Mouse (Mus musculus): ENCODE results near the gene Meltf. TPM values are rescaled to one million over a fixed set of nuclear protein-coding genes. Genes with fewer than 3 reads are reported as not detected.
"Not testable (repeated sequence)": the region's sequence is repeated elsewhere in the genome, so short reads cannot be mapped to it uniquely, and the experiment has no call there.

The Meltf gene
- polyA plus RNA-seq, 1 experiment from 2014 or later: 4.8 TPM

- 5% methylated on average over 36 of the region's 36 CpGs for WGBS
- peak overlapping the region; percentile 55 for H3K9ac ChIP-seq (ENCODE audit: low read length)
- no peaks in the 10 kb centered on the region for H3K9me3 ChIP-seq (replicated peaks; ENCODE audit: control insufficient read depth, low read length)
- H3K4me1 ChIP-seq (ENCODE audit: control insufficient read depth, insufficient read depth, low read length): peaks cover 19% of the 10 kb centered on the region
- H3K27me3 ChIP-seq (ENCODE audit: control insufficient read depth, insufficient read depth, low read length): peaks cover 26% of the 10 kb centered on the region; the same call in 1 of the 2 replicates
- peak overlapping the region; percentile 29 for H3K4me3 ChIP-seq (replicated peaks; ENCODE audit: low read length)
- no peak for ATAC-seq (ENCODE audit: insufficient read depth, low FRiP score)
- H3K36me3 ChIP-seq (ENCODE audit: control insufficient read depth, insufficient read depth, low read length): no peaks in the 10 kb centered on the region
- no peak overlapping the region for H3K27ac ChIP-seq (ENCODE audit: low read length)
- peak overlapping the region; percentile 44 for H3K4me2 ChIP-seq (ENCODE audit: low read depth, low read length)
Observed at GRCm38 (mm10) chr16:31935091-31935979, 56.7 kb downstream of the Meltf start.

- H3K4me3 ChIP-seq (replicated peaks; ENCODE audit: low read length): no peak overlapping the region
- no peaks in the 10 kb centered on the region for H3K9me3 ChIP-seq (replicated peaks; ENCODE audit: control insufficient read depth, low read length)
- 81% methylated on average over 4 of the region's 4 CpGs for WGBS
- peaks cover 26% of the 10 kb centered on the region; the same call in 1 of the 2 replicates for H3K27me3 ChIP-seq (ENCODE audit: control insufficient read depth, insufficient read depth, low read length)
- H3K4me2 ChIP-seq (ENCODE audit: low read depth, low read length): no peak overlapping the region
- H3K9ac ChIP-seq (ENCODE audit: low read length): no peak overlapping the region
- H3K4me1 ChIP-seq (ENCODE audit: control insufficient read depth, insufficient read depth, low read length): peaks cover 19% of the 10 kb centered on the region
- no peaks in the 10 kb centered on the region for H3K36me3 ChIP-seq (ENCODE audit: control insufficient read depth, insufficient read depth, low read length)
- no peak overlapping the region for H3K27ac ChIP-seq (ENCODE audit: low read length)
- ATAC-seq (ENCODE audit: insufficient read depth, low FRiP score): no peak
Observed at GRCm38 (mm10) chr16:31936568-31936967, 58.0 kb downstream of the Meltf start.

GRCm38 (mm10) chr16:31938856-31939255 lies 60.2 kb downstream of the Meltf start:
- no peak for ATAC-seq (ENCODE audit: insufficient read depth, low FRiP score)

GRCm38 (mm10) chr16:31940586-31940985 lies 62.0 kb downstream of the Meltf start:
- Histone ChIP-seq H3K9ac (ENCODE audit: low read length) (no peak overlapping the region), H3K27me3 (ENCODE audit: control insufficient read depth, insufficient read depth, low read length) (peaks cover 7% of the 10 kb centered on the region; the same call in 1 of the 2 replicates), H3K4me1 (ENCODE audit: control insufficient read depth, insufficient read depth, low read length) (peaks cover 4% of the 10 kb centered on the region; the same call in 1 of the 2 replicates), H3K36me3 (ENCODE audit: control insufficient read depth, insufficient read depth, low read length) (no peaks in the 10 kb centered on the region), H3K27ac (ENCODE audit: low read length) (no peak overlapping the region), H3K9me3 (replicated peaks; ENCODE audit: control insufficient read depth, low read length) (no peaks in the 10 kb centered on the region), H3K4me3 (replicated peaks; ENCODE audit: low read length) (no peak overlapping the region), H3K4me2 (ENCODE audit: low read depth, low read length) (no peak overlapping the region)
- no peak for ATAC-seq (ENCODE audit: insufficient read depth, low FRiP score)
- WGBS: 84% methylated on average over 2 of the region's 2 CpGs

More at GRCm38 (mm10) chr16:31938856-31939255, 60.2 kb downstream of the Meltf start:
- Histone ChIP-seq H3K4me3 (replicated peaks; ENCODE audit: low read length) (no peak overlapping the region), H3K36me3 (ENCODE audit: control insufficient read depth, insufficient read depth, low read length) (no peaks in the 10 kb centered on the region), H3K27ac (ENCODE audit: low read length) (no peak overlapping the region), H3K9ac (ENCODE audit: low read length) (no peak overlapping the region), H3K27me3 (ENCODE audit: control insufficient read depth, insufficient read depth, low read length) (peaks cover 24% of the 10 kb centered on the region; the same call in 1 of the 2 replicates), H3K4me2 (ENCODE audit: low read depth, low read length) (no peak overlapping the region), H3K4me1 (ENCODE audit: control insufficient read depth, insufficient read depth, low read length) (peaks cover 13% of the 10 kb centered on the region), H3K9me3 (replicated peaks; ENCODE audit: control insufficient read depth, low read length) (no peaks in the 10 kb centered on the region)
- 65% methylated on average over 6 of the region's 6 CpGs for WGBS

GRCm38 (mm10) chr16:31943980-31944379 lies 65.4 kb downstream of the Meltf start:
- Histone ChIP-seq H3K36me3 (ENCODE audit: control insufficient read depth, insufficient read depth, low read length) (no peaks in the 10 kb centered on the region), H3K4me1 (ENCODE audit: control insufficient read depth, insufficient read depth, low read length) (peaks cover 20% of the 10 kb centered on the region), H3K4me2 (ENCODE audit: low read depth, low read length) (no peak overlapping the region), H3K9me3 (replicated peaks; ENCODE audit: control insufficient read depth, low read length) (no peaks in the 10 kb centered on the region), H3K27ac (ENCODE audit: low read length) (no peak overlapping the region), H3K27me3 (ENCODE audit: control insufficient read depth, insufficient read depth, low read length) (no peaks in the 10 kb centered on the region), H3K9ac (ENCODE audit: low read length) (no peak overlapping the region), H3K4me3 (replicated peaks; ENCODE audit: low read length) (no peak overlapping the region)
- ATAC-seq (ENCODE audit: insufficient read depth, low FRiP score): no peak
- WGBS: 3% methylated on average over 10 of the region's 10 CpGs

GRCm38 (mm10) chr16:31944698-31945255 lies 66.2 kb downstream of the Meltf start:
- Histone ChIP-seq H3K36me3 (ENCODE audit: control insufficient read depth, insufficient read depth, low read length) (no peaks in the 10 kb centered on the region), H3K27me3 (ENCODE audit: control insufficient read depth, insufficient read depth, low read length) (no peaks in the 10 kb centered on the region), H3K4me2 (ENCODE audit: low read depth, low read length) (no peak overlapping the region), H3K4me1 (ENCODE audit: control insufficient read depth, insufficient read depth, low read length) (peaks cover 28% of the 10 kb centered on the region), H3K9ac (ENCODE audit: low read length) (no peak overlapping the region), H3K9me3 (replicated peaks; ENCODE audit: control insufficient read depth, low read length) (no peaks in the 10 kb centered on the region), H3K4me3 (replicated peaks; ENCODE audit: low read length) (no peak overlapping the region), H3K27ac (ENCODE audit: low read length) (no peak overlapping the region)
- WGBS: 87% methylated on average over 12 of the region's 12 CpGs
- ATAC-seq (ENCODE audit: insufficient read depth, low FRiP score): no peak

- no peak for ATAC-seq (ENCODE audit: insufficient read depth, low FRiP score)
- 0 out of 2 replicates have a peak, but pooled peaks cover 2% of the 10 kb centered on the region for H3K36me3 ChIP-seq (ENCODE audit: control insufficient read depth, insufficient read depth, low read length)
- no peak overlapping the region for H3K27ac ChIP-seq (ENCODE audit: low read length)
- H3K9ac ChIP-seq (ENCODE audit: low read length): no peak overlapping the region
- H3K9me3 ChIP-seq (replicated peaks; ENCODE audit: control insufficient read depth, low read length): no peaks in the 10 kb centered on the region
- WGBS: 85% methylated on average over 6 of the region's 6 CpGs
- no peak overlapping the region for H3K4me3 ChIP-seq (replicated peaks; ENCODE audit: low read length)
- no peaks in the 10 kb centered on the region for H3K27me3 ChIP-seq (ENCODE audit: control insufficient read depth, insufficient read depth, low read length)
- peaks cover 28% of the 10 kb centered on the region for H3K4me1 ChIP-seq (ENCODE audit: control insufficient read depth, insufficient read depth, low read length)
- H3K4me2 ChIP-seq (ENCODE audit: low read depth, low read length): no peak overlapping the region
Observed at GRCm38 (mm10) chr16:31945372-31945771, 66.8 kb downstream of the Meltf start.

- H3K4me3 ChIP-seq (replicated peaks; ENCODE audit: low read length); H3K4me2 ChIP-seq (ENCODE audit: low read depth, low read length); H3K9me3 ChIP-seq (replicated peaks; ENCODE audit: control insufficient read depth, low read length); H3K36me3 ChIP-seq (ENCODE audit: control insufficient read depth, insufficient read depth, low read length); H3K9ac ChIP-seq (ENCODE audit: low read length); H3K27ac ChIP-seq (ENCODE audit: low read length); ATAC-seq (ENCODE audit: insufficient read depth, low FRiP score); H3K27me3 ChIP-seq (ENCODE audit: control insufficient read depth, insufficient read depth, low read length): not testable (repeated sequence)
- 84% methylated on average over 6 of the region's 6 CpGs for WGBS
- H3K4me1 ChIP-seq (ENCODE audit: control insufficient read depth, insufficient read depth, low read length): peaks cover 28% of the 10 kb centered on the region
Observed at GRCm38 (mm10) chr16:31945986-31946385, 67.4 kb downstream of the Meltf start.

GRCm38 (mm10) chr16:31947333-31947732 lies 68.7 kb downstream of the Meltf start:
- no peak overlapping the region for H3K27ac ChIP-seq (ENCODE audit: low read length)
- peaks cover 28% of the 10 kb centered on the region for H3K4me1 ChIP-seq (ENCODE audit: control insufficient read depth, insufficient read depth, low read length)
- no peak for ATAC-seq (ENCODE audit: insufficient read depth, low FRiP score)
- peak overlapping the region; percentile 76 for H3K4me2 ChIP-seq (ENCODE audit: low read depth, low read length)
- 0 out of 2 replicates have a peak, but pooled peaks cover 6% of the 10 kb centered on the region for H3K36me3 ChIP-seq (ENCODE audit: control insufficient read depth, insufficient read depth, low read length)
- H3K27me3 ChIP-seq (ENCODE audit: control insufficient read depth, insufficient read depth, low read length): no peaks in the 10 kb centered on the region
- peak overlapping the region; percentile 90 for H3K9ac ChIP-seq (ENCODE audit: low read length)
- 28% methylated on average over 8 of the region's 8 CpGs for WGBS
- H3K4me3 ChIP-seq (replicated peaks; ENCODE audit: low read length): peak overlapping the region; percentile 74
- no peaks in the 10 kb centered on the region for H3K9me3 ChIP-seq (replicated peaks; ENCODE audit: control insufficient read depth, low read length)

Measured in stomach, embryonic 16.5 days (tissue).